Mouse (Mus musculus): ENCODE data around the gene Gm8251. TPM values are rescaled to one million over a fixed set of nuclear protein-coding genes. Genes with fewer than 3 reads are reported as not detected.

The Gm8251 gene
- total and polyA plus RNA-seq, 3 experiments, result 0.08 to 0.34 (median 0.13) TPM

DNA sequence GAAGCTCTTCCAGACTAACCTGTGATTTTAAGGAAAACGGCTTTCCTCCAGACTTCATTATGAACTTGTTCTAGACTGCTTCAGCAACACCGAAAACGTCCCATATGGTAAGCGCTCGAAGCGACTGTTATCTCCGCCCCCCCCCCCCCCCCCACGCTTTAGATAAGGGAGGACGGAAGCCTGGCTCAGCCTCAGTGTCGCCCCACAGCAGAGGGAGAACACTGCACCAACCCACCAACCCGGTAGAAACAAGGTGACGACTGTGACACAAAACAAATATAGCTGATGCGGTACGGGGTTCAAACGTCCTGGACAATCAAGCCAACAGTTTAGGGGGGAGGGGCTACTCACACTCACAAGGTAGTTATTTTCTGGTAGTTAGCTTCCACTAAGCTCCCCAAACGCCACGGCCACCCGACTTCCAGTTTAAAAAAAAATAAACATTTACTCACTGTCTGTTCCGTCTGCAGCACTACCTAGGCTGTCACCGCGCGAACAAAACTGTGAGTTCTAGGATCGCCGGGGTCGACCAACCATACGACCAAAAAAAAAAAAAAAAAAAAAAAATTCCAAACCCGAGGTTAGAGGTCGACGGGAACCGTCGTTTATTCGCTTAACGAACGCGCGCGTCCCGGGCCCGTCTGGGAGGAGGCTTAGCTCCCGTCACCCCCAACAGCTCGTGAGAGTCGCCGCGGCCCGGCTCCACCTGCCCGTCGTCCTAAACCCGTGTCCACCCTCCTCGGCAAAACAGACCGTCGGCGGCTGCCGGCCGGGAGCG lies 39.9 kb upstream of the Gm8251 start:
- in situ Hi-C loops (cut with MboI; ENCODE audit: low pct_ligation_motif_present, low pct_unique_long_range_greater_than_20kb, low sequenced_read_pairs), result no loop called here
- Histone ChIP-seq H3K4me1 (ENCODE audit: control insufficient read depth in 1 of 2, insufficient read depth in 2 of 2) (peaks cover 2 to 43% of the 10 kb centered on the region in 2 experiments; a peak in 3 of 4 replicates), H3K36me3 (replicated peaks in 1 of 2; ENCODE audit: control insufficient read depth in 1 of 2, insufficient read depth in 1 of 2, low read length in 1 of 2) (peaks cover 7 to 15% of the 10 kb centered on the region in 2 experiments), H3K79me2 (replicated peaks; ENCODE audit: control insufficient read depth, extremely low read depth, insufficient read depth, poor library complexity, severe bottlenecking) (peaks cover 42% of the 10 kb centered on the region), H3K9ac (ENCODE audit: insufficient read depth, low read depth) (peak overlapping the region; percentile 69), H3K27ac (ENCODE audit: insufficient read depth, low read depth) (peak overlapping the region; percentile 67), H3K9me3 (replicated peaks; ENCODE audit: low read length) (no peaks in the 10 kb centered on the region), H3K4me2 (ENCODE audit: insufficient read depth, low read depth, poor library complexity, severe bottlenecking) (peak overlapping the region; percentile 95; the same call in 1 of the 2 replicates), H3K4me3 (replicated peaks in 1 of 3; ENCODE audit: low read depth in 2 of 3, low read length in 2 of 3, poor library complexity in 1 of 3) (peak overlapping the region; percentile 85 to 86 (median 85)), H3K27me3 (replicated peaks) (no peaks in the 10 kb centered on the region)
- DNase-seq (ENCODE audit: extremely low read depth), result peak; percentile 73
- TF ChIP-seq NRF1 (IDR thresholded peaks at IDR 0.05; ENCODE audit: low read depth, low read length), result no peak
- TF ChIP-seq EP300 (IDR thresholded peaks at IDR 0.05; ENCODE audit: low read length), result no peak
- TF ChIP-seq E2F4 (IDR thresholded peaks at IDR 0.05; ENCODE audit: insufficient replicate concordance, low read depth, low read length), result no peak
- peak; percentile 85 for TF ChIP-seq ZNF384 (IDR thresholded peaks at IDR 0.05; ENCODE audit: low read depth, low read length)
- no peak for TF ChIP-seq TCF12 (IDR thresholded peaks at IDR 0.05; ENCODE audit: low read depth, low read length)
- TF ChIP-seq CTCF (conservative IDR thresholded peaks at IDR 0.05 in 1 of 2, IDR thresholded peaks at IDR 0.05 in 1 of 2; ENCODE audit: low read depth in 2 of 2, low read length in 2 of 2), result no peak
- no peak for TF ChIP-seq JUN (IDR thresholded peaks at IDR 0.05; ENCODE audit: insufficient read depth, low read depth, low read length)
- TF ChIP-seq ELF1 (IDR thresholded peaks at IDR 0.05; ENCODE audit: low read depth, low read length), result peak; percentile 29; the same call in 1 of the 2 replicates
- no peak for TF ChIP-seq BHLHE40 (IDR thresholded peaks at IDR 0.05; ENCODE audit: low read depth, low read length)
- no peak for TF ChIP-seq KAT2A (IDR thresholded peaks at IDR 0.05; ENCODE audit: insufficient replicate concordance, low read length)
- TF ChIP-seq ZMIZ1 (IDR thresholded peaks at IDR 0.05; ENCODE audit: low read depth, low read length), result no peak; the same call in 1 of the 2 replicates
- TF ChIP-seq IRF4 (IDR thresholded peaks at IDR 0.05; ENCODE audit: low read depth, low read length), result no peak
- TF ChIP-seq ZKSCAN1 (IDR thresholded peaks at IDR 0.05; ENCODE audit: borderline replicate concordance, low read depth, low read length), result no peak
- no peak for TF ChIP-seq GABPA (IDR thresholded peaks at IDR 0.05; ENCODE audit: insufficient replicate concordance, low read depth, low read length)
- TF ChIP-seq UBTF (IDR thresholded peaks at IDR 0.05; ENCODE audit: low read depth, low read length), result no peak
- TF ChIP-seq SIN3A (IDR thresholded peaks at IDR 0.05; ENCODE audit: low read length), result peak; percentile 62
- TF ChIP-seq USF1 (IDR thresholded peaks at IDR 0.05; ENCODE audit: low read depth, low read length), result no peak
- no peak for TF ChIP-seq RAD21 (IDR thresholded peaks at IDR 0.05; ENCODE audit: low read depth, low read length)
- TF ChIP-seq MAX (IDR thresholded peaks at IDR 0.05; ENCODE audit: low read length), result no peak
- peak; percentile 47; the same call in 1 of the 2 replicates for TF ChIP-seq MXI1 (IDR thresholded peaks at IDR 0.05; ENCODE audit: low read depth, low read length)
- no peak for TF ChIP-seq USF2 (conservative IDR thresholded peaks at IDR 0.05; ENCODE audit: low read depth, low read length)
- TF ChIP-seq JUND (conservative IDR thresholded peaks at IDR 0.05; ENCODE audit: low read depth, low read length), result no peak
- no peak; the same call in 1 of the 2 replicates for TF ChIP-seq HCFC1 (IDR thresholded peaks at IDR 0.05; ENCODE audit: low read depth, low read length)
- TF ChIP-seq ETS1 (conservative IDR thresholded peaks at IDR 0.05; ENCODE audit: low read depth, low read length), result no peak
- TF ChIP-seq MEF2A (IDR thresholded peaks at IDR 0.05; ENCODE audit: borderline replicate concordance, low read depth, low read length), result no peak
- no peak for TF ChIP-seq MAFK (IDR thresholded peaks at IDR 0.05; ENCODE audit: insufficient replicate concordance, low read length)
- TF ChIP-seq POLR2AphosphoS2 (IDR thresholded peaks at IDR 0.05; ENCODE audit: low read depth, low read length), result no peak
- 0 out of 2 replicates have a peak, but pooled peaks have one; percentile 13 for TF ChIP-seq CHD2 (IDR thresholded peaks at IDR 0.05; ENCODE audit: low read length)
- no peak for TF ChIP-seq PAX5 (IDR thresholded peaks at IDR 0.05; ENCODE audit: low read length)
- 0 out of 2 replicates have a peak, but pooled peaks have one; percentile 22 for TF ChIP-seq TBP (conservative IDR thresholded peaks at IDR 0.05; ENCODE audit: low read depth, low read length)
- no peak; the same call in 1 of the 2 replicates for TF ChIP-seq CHD1 (IDR thresholded peaks at IDR 0.05; ENCODE audit: low read depth, low read length)
- no peak for TF ChIP-seq ZC3H11A (IDR thresholded peaks at IDR 0.05; ENCODE audit: low read depth, low read length)
- no peak for TF ChIP-seq RCOR1 (conservative IDR thresholded peaks at IDR 0.05; ENCODE audit: low read depth, low read length)
- TF ChIP-seq SMC3 (IDR thresholded peaks at IDR 0.05; ENCODE audit: low read depth, low read length), result no peak
- TF ChIP-seq NELFE (IDR thresholded peaks at IDR 0.05; ENCODE audit: low read depth, low read length), result peak; percentile 81
- peak; percentile 76 for TF ChIP-seq POLR2A (IDR thresholded peaks at IDR 0.05; ENCODE audit: low read depth, low read length)
- TF ChIP-seq MAZ (IDR thresholded peaks at IDR 0.05; ENCODE audit: low read depth, low read length), result no peak
- TF ChIP-seq MYC (IDR thresholded peaks at IDR 0.05; ENCODE audit: low read depth, low read length), result no peak
- dilution Hi-C loops (cut with MboI; ENCODE audit: extremely low pct_ligation_motif_present, extremely low pct_unique_long_range_greater_than_20kb, low sequenced_read_pairs), result no loop called here

All from CH12.LX (cell line).